Mouse (Mus musculus): ENCODE results near the gene Oxnad1. TPM values are rescaled to one million over a fixed set of nuclear protein-coding genes. Genes with fewer than 3 reads are reported as not detected.
"Not testable (repeated sequence)": the region's sequence is repeated elsewhere in the genome, so short reads cannot be mapped to it uniquely, and the experiment has no call there.

Gene Oxnad1
- polyA plus RNA-seq, 1 experiment from 2014 or later, result 24.7 TPM

DNA sequence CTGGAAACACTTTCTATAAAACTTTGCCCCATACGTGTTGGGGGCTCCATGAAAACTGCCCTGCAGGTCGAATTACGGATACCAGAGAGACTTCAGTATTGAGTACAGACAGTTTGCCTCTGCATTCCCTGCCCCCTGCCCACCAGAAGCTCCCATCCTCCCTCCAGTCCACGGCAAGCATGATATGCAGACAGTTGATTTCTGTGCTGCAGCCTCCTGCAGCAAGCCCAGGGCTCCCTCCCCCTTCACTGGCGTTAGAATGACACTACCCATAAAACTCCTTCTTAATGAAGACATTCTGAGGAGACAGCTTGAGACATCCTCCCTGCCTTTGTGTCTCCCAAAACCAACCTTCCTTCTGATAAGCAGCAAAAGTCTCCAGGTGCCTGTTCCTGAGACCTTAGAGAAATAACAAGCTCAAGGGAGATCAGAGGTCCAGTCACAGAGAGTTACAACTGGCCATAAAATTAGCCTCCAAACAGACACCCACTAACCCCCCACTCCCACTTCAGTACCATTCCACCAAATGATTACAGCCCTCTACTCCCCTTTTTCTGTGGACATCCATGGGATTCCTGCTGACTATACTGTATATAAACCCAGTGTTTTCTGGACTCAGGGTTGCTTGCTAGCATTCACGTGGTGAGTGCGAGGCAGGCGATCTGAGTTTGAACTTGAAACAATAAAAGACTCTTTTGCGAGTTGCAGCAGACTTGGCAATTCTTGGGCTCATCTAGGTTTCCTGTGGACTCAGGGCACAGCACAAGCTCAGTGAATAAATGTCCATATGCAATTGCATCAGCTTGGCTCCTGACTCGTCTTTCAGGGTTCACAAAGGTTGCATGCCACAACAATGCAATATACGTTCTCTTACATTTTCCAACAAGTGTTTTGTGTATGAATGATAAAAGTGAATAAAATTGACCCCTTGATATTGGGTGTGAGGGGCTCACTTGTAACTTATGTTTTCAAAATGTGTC lies 36.1 kb downstream of the Oxnad1 start:
- ATAC-seq (ENCODE audit: insufficient number of reproducible peaks, low FRiP score, low TSS enrichment, low read depth), result no peak
- Histone ChIP-seq H3K36me3 (no peaks in the 10 kb centered on the region), H3K9ac (no peak overlapping the region), H3K27me3 (no peaks in the 10 kb centered on the region), H3K4me1 (no peaks in the 10 kb centered on the region), H3K4me2 (replicated peaks) (no peak overlapping the region), H3K9me3 (replicated peaks) (no peaks in the 10 kb centered on the region), H3K27ac (replicated peaks) (no peak overlapping the region), H3K4me3 (replicated peaks) (no peak overlapping the region)
- WGBS, result 60% methylated on average over 11 of the region's 11 CpGs

DNA sequence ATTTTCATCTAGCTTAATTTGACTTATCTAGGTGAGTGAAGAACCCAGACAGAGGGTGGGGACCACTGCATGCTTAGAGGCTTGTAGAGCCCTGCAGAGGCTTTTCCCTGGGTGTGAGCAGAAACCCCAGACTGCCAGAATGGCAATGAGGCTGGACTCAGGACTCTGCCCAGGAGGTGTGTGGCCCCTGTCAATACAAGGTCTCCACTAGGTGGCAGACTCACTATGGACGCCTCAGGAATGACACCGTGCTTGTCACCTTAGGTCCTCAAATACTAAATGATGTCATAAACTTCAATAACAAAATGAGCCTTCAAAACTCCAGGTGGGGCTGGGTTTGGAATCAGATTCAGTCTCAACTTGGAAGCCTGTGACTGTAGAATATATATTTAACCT lies 36.7 kb downstream of the Oxnad1 start:
- Histone ChIP-seq H3K4me2 (replicated peaks) (no peak overlapping the region), H3K9me3 (replicated peaks) (no peaks in the 10 kb centered on the region), H3K4me1 (no peaks in the 10 kb centered on the region), H3K9ac (no peak overlapping the region), H3K27ac (replicated peaks) (no peak overlapping the region), H3K4me3 (replicated peaks) (no peak overlapping the region), H3K27me3 (no peaks in the 10 kb centered on the region), H3K36me3 (no peaks in the 10 kb centered on the region)
- WGBS, result 43% methylated on average over 2 of the region's 2 CpGs
- no peak for ATAC-seq (ENCODE audit: insufficient number of reproducible peaks, low FRiP score, low TSS enrichment, low read depth)

GRCm38 (mm10) chr14:32124261-32124660 lies 39.1 kb downstream of the Oxnad1 start:
- H3K4me3 ChIP-seq (replicated peaks), result no peak overlapping the region
- H3K9me3 ChIP-seq (replicated peaks), result no peaks in the 10 kb centered on the region
- no peaks in the 10 kb centered on the region for H3K36me3 ChIP-seq
- no peak overlapping the region for H3K4me2 ChIP-seq (replicated peaks)
- no peak for ATAC-seq (ENCODE audit: insufficient number of reproducible peaks, low FRiP score, low TSS enrichment, low read depth)
- H3K27me3 ChIP-seq, result no peaks in the 10 kb centered on the region
- H3K27ac ChIP-seq (replicated peaks), result no peak overlapping the region
- H3K4me1 ChIP-seq, result no peaks in the 10 kb centered on the region
- WGBS, result 66% methylated on average over 3 of the region's 3 CpGs
- no peak overlapping the region for H3K9ac ChIP-seq

DNA sequence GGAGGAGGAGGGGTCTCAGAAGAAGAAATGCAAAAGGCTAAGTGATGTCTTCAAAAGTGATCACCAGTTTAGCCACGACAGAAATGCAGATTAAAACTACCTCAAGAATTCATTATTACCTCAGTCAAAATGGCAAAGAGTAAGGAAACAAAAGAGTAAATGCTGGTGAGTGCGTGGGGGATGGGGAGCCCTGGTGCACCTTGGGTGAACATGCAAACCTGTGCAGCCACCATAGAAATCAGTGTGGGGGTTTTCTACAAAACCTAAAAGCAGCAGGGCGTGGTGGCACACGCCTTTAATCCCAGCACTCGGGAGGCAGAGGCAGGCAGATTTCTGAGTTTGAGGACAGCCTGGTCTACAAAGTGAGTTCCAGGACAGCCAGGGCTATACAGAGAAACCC lies 40.1 kb downstream of the Oxnad1 start:
- H3K27me3 ChIP-seq; ATAC-seq (ENCODE audit: insufficient number of reproducible peaks, low FRiP score, low TSS enrichment, low read depth); H3K9me3 ChIP-seq (replicated peaks); H3K27ac ChIP-seq (replicated peaks); H3K36me3 ChIP-seq; H3K9ac ChIP-seq; H3K4me1 ChIP-seq; H3K4me3 ChIP-seq (replicated peaks); H3K4me2 ChIP-seq (replicated peaks): not testable (repeated sequence)
- WGBS, result 71% methylated on average over 5 of the region's 5 CpGs

DNA sequence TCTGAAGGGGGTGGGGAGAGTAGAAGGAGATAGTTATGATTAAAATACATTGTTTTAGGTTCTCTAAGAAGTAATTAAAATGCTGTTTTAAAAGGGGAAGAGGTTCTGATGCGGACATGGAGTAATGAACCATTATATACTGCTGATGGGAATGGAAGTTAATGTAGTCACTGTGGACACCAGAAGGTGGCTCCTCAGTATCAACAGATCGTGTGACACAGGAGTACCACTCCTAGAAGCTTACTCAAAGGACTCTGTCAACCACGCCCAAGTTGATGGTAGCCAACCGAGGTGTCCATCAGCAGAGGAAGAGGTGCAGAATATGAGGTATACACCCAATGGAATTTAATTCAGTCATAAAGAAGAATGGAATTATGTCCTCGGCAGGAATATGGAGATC lies 43.2 kb downstream of the Oxnad1 start:
- Histone ChIP-seq H3K27me3 (no peaks in the 10 kb centered on the region), H3K4me1 (no peaks in the 10 kb centered on the region), H3K27ac (replicated peaks) (no peak overlapping the region), H3K4me3 (replicated peaks) (no peak overlapping the region), H3K9ac (no peak overlapping the region), H3K36me3 (no peaks in the 10 kb centered on the region), H3K9me3 (replicated peaks) (no peaks in the 10 kb centered on the region), H3K4me2 (replicated peaks) (no peak overlapping the region)
- WGBS, result 82% methylated on average over 5 of the region's 5 CpGs
- no peak for ATAC-seq (ENCODE audit: insufficient number of reproducible peaks, low FRiP score, low TSS enrichment, low read depth)

DNA sequence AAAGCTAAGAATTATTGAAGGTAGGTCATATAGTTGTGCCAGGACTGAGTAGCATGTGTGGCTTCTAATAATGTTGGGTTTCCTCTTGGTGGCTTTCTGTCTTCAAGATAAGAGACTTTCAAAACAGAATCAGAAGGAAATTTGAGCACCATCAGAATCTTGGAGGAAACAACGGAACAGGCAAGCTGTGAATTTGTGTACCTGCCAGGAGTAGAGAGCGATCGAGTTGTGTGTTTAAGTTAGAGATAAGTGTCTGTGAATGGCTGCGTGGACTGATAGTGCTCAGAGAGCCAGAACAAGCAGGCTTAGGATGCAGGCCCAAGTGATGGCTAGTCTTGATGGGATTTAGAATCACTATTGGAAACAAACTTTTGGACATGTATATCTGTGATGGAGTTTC lies 46.7 kb downstream of the Oxnad1 start:
- no peaks in the 10 kb centered on the region for H3K9me3 ChIP-seq (replicated peaks)
- H3K4me1 ChIP-seq, result no peaks in the 10 kb centered on the region
- H3K27me3 ChIP-seq, result no peaks in the 10 kb centered on the region
- 84% methylated on average over 4 of the region's 4 CpGs for WGBS
- H3K4me3 ChIP-seq (replicated peaks), result no peak overlapping the region
- no peaks in the 10 kb centered on the region for H3K36me3 ChIP-seq
- ATAC-seq (ENCODE audit: insufficient number of reproducible peaks, low FRiP score, low TSS enrichment, low read depth), result no peak
- H3K27ac ChIP-seq (replicated peaks), result no peak overlapping the region
- no peak overlapping the region for H3K9ac ChIP-seq
- no peak overlapping the region for H3K4me2 ChIP-seq (replicated peaks)

DNA sequence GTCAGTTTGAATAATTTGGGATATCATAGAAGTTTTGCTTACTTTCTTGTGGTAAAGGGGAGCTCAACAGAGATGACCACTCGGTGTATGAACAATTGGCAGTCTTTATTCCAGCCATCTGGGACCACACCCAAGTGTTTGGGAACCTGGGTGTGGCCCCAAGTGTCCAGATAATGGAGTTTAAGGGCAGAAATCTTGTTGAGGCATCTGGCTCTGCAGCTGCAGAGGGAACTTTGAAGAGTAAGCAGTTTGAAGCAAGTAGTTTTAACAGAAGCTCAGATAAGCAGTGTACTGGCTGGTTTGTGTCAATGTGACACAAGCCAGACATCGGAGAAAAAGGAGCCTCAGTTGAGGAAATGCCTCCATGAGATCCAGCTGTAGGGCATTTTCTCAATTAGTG lies 49.1 kb downstream of the Oxnad1 start:
- Histone ChIP-seq H3K9ac (no peak overlapping the region), H3K27ac (replicated peaks) (no peak overlapping the region), H3K9me3 (replicated peaks) (no peaks in the 10 kb centered on the region), H3K27me3 (no peaks in the 10 kb centered on the region), H3K4me2 (replicated peaks) (no peak overlapping the region), H3K36me3 (no peaks in the 10 kb centered on the region), H3K4me3 (replicated peaks) (no peak overlapping the region), H3K4me1 (no peaks in the 10 kb centered on the region)
- WGBS, result 56% methylated on average over 2 of the region's 2 CpGs
- ATAC-seq (ENCODE audit: insufficient number of reproducible peaks, low FRiP score, low TSS enrichment, low read depth), result no peak

DNA sequence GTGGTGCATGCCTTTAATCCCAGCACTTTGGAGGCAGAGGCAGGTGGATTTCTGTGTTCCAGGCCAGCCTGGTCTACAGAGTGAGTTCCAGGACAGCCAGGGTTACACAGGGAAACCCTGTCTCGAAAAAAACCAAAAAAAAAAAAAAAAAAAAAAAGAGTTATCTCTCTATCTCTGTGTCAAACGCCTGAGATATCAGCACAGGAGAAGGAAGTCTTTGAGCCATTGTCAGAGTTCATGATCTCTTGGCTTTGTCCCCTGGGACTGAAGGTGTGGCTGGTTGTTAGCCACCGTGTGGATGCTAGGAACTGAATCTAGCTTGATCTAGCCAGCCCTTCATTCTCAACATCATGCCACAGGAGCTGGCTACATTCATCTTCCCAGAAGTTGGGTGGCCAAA lies 51.3 kb downstream of the Oxnad1 start:
- ATAC-seq (ENCODE audit: insufficient number of reproducible peaks, low FRiP score, low TSS enrichment, low read depth); H3K9me3 ChIP-seq (replicated peaks); H3K9ac ChIP-seq; H3K4me1 ChIP-seq; H3K4me2 ChIP-seq (replicated peaks); H3K27ac ChIP-seq (replicated peaks); H3K4me3 ChIP-seq (replicated peaks); H3K36me3 ChIP-seq; H3K27me3 ChIP-seq: not testable (repeated sequence)
- WGBS, result 73% methylated on average over 3 of the region's 3 CpGs

GRCm38 (mm10) chr14:32140359-32140965 lies 55.3 kb downstream of the Oxnad1 start:
- no peaks in the 10 kb centered on the region for H3K4me1 ChIP-seq
- H3K27ac ChIP-seq (replicated peaks), result no peak overlapping the region
- no peaks in the 10 kb centered on the region for H3K36me3 ChIP-seq
- H3K9me3 ChIP-seq (replicated peaks), result no peaks in the 10 kb centered on the region
- ATAC-seq (ENCODE audit: insufficient number of reproducible peaks, low FRiP score, low TSS enrichment, low read depth), result no peak
- H3K27me3 ChIP-seq, result no peaks in the 10 kb centered on the region
- WGBS, result 73% methylated on average over 5 of the region's 5 CpGs
- no peak overlapping the region for H3K9ac ChIP-seq
- H3K4me3 ChIP-seq (replicated peaks), result no peak overlapping the region
- H3K4me2 ChIP-seq (replicated peaks), result no peak overlapping the region

GRCm38 (mm10) chr14:32141723-32142122 lies 56.5 kb downstream of the Oxnad1 start, which contains the start of gene Msmb:
Msmb (plus strand) TSS chr14:32142023.
- no peak within 1 kb of the TSS for H3K9ac ChIP-seq
- H3K9me3 ChIP-seq (replicated peaks), result no peaks in the 10 kb centered on the region
- no peak for ATAC-seq (ENCODE audit: insufficient number of reproducible peaks, low FRiP score, low TSS enrichment, low read depth)
- 83% methylated on average over 5 of the region's 5 CpGs for WGBS
- H3K27me3 ChIP-seq, result no peaks in the 10 kb centered on the region
- H3K4me2 ChIP-seq (replicated peaks), result no peak within 1 kb of the TSS
- no peak within 1 kb of the TSS for H3K27ac ChIP-seq (replicated peaks)
- H3K4me3 ChIP-seq (replicated peaks), result no peak within 1 kb of the TSS
- H3K4me1 ChIP-seq, result no peaks in the 10 kb centered on the region
- no peaks in the 10 kb centered on the region for H3K36me3 ChIP-seq

- H3K27ac ChIP-seq (replicated peaks), result no peak overlapping the region
- no peaks in the 10 kb centered on the region for H3K4me1 ChIP-seq
- H3K9me3 ChIP-seq (replicated peaks), result no peaks in the 10 kb centered on the region
- H3K9ac ChIP-seq, result no peak overlapping the region
- ATAC-seq (ENCODE audit: insufficient number of reproducible peaks, low FRiP score, low TSS enrichment, low read depth), result no peak
- H3K36me3 ChIP-seq, result no peaks in the 10 kb centered on the region
- H3K4me2 ChIP-seq (replicated peaks), result no peak overlapping the region
- H3K4me3 ChIP-seq (replicated peaks), result no peak overlapping the region
- H3K27me3 ChIP-seq, result no peaks in the 10 kb centered on the region
These were observed 59.6 kb downstream of the Oxnad1 start for GRCm38 (mm10) chr14:32144734-32145133.
